Mouse (Mus musculus): ENCODE measurements around the gene Elf2.

DNA sequence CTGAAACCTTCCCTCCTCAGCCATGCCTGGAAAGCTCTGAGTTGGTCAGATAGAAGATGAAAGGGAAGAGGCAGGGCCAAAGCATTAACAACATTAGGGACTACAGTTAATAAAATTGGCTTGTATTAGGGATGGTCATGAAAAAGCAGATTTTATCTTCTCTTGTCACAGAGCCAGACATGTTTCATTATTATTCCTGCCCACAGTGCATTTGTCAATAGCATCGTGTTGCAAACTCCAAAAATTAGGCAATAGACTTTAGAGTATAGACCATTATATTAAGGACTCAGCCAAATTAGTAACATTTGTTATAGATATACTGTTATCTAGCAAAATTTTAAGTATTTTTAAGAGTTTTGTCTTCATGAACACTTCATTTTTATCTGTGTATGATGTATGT is 43.7 kb downstream of the Elf2 start:
- TF ChIP-seq CTCF (IDR thresholded peaks at IDR 0.05; ENCODE audit: extremely low read depth, insufficient read length, insufficient replicate concordance, low read depth, low read length) (no peak), POLR2A (IDR thresholded peaks at IDR 0.05; ENCODE audit: low read depth, low read length) (no peak)
